Mouse (Mus musculus): ENCODE measurements at regions not wholly inside any gene's neighbourhood (a gene's known extent, or its start where the extent isn't known, plus 50 kb on each side); places are given as distances from the start of the nearest gene placed in this dataset.

- DNase-seq: peak; percentile 6
Observed at GRCm38 (mm10) chr6:50973231-50973654, 319.0 kb upstream of the Npvf start.

GRCm38 (mm10) chr6:50973815-50974214, 319.6 kb upstream of the Npvf start:
- no peak for DNase-seq

DNA sequence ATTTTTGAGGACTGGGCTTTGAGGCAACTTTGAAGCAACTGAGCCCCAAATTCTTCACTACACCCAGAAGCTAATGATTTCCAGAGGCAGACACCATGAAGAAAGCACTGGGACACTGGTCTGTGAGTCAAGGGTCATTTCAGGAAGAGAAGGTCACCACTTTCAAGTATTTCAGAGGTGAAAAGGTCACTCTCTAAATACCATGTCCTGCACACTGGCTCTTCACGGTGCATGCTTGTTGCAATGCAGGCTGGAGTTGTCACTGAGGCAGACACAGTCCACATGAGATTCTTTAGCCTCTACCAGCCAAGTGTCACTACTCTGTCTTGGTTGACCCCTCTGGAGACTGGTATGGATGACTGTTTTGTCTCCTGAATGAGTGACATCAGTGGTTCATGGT, 320.7 kb upstream of the Npvf start:
- no peak for DNase-seq

GRCm38 (mm10) chr6:50976973-50977372, 322.7 kb upstream of the Npvf start:
- DNase-seq: no peak

DNA sequence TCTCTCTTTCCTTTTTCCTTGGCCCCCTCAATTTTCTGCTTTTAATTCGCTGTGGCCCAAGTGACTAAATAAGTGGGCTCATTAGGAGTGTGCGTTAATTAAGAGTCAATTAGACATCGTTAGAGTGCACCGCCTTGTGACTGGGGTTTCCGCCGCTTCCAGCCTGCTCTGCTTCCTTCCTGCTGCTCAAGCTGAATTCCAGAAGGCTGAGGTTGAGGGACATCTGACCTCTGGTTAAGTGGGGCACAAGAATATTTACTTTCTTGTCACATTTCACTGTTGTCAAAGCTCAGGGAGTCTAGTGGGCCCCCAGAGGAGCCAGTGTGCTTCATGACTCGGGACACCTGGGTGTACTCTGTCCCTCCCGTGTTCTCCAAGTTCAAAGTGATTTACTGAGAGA, 323.1 kb upstream of the Npvf start:
- no peak for DNase-seq

- DNase-seq: no peak
Observed at GRCm38 (mm10) chr6:50978016-50978415, 323.8 kb upstream of the Npvf start.

- DNase-seq: peak; percentile 11
Observed at GRCm38 (mm10) chr6:50978571-50978970, 324.3 kb upstream of the Npvf start.

GRCm38 (mm10) chr6:50979764-50980163, 325.5 kb upstream of the Npvf start:
- DNase-seq: no peak

DNA sequence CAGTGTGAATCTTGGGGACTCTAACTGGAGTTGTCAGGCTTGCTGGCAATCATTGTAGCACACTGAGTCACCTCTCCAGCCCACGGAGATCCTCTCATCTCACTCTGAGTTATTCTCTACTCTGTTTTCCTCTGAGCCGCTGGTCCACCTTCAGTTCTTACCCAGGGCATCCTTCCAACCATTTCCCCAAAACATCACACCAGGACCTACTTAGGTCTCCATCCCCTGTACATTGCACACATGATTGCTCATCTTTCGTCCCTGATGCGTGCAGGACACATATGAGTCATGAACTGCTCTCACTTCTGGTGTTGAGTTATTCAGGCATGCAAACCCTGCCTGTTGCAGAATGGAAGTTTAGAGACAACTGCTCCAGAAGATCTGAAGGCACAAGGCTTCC, 326.1 kb upstream of the Npvf start:
- no peak for DNase-seq

DNA sequence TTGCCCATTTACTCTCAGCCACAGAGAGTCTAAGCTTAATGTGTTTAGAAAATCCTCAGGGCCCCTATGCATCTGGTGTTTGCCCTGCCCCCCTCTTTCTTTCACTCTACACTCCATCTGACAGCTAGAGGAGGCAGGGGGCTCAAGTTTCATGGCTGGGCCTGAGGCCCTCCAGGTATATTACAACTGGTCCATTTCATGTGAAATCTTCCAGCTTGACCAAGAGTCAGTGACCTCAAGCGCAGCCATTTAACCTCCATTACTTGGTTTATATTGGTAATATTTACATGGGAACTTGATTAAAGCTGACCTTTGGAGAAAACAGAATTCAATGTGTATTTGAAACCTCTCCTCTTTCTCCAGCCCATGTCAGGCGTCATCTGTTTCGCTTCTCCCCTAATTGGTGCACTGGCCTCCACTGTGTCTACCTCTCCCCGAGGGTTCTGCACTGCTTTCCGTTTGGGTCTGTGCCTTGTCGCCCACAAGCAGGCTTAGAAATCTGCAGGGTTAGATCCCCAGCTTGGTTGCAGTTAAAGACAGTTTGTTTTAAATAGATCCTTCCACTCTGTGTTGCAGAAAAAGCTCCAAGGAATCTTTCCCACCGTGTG, 327.6 kb upstream of the Npvf start:
- no peak for DNase-seq

DNA sequence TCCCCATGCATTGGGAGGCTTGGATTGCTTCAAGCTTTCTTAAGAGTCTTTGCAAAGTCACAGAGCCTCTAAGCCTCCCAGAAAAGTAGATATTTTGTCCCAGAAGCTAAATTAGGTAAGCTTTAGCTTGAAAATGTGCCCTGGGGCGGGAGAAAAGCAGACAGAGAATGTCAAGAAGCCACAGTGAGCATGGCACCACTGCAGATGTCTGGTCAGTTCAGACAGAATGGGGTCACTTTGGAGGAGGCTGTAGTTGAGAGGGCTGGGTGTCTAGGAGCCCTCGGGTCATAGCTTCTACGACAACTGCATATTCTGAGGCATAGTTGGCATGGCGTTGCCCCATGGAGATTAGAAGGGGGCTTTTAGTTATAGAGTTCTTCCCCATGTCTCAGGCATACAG, 328.6 kb upstream of the Npvf start:
- DNase-seq: no peak

DNA sequence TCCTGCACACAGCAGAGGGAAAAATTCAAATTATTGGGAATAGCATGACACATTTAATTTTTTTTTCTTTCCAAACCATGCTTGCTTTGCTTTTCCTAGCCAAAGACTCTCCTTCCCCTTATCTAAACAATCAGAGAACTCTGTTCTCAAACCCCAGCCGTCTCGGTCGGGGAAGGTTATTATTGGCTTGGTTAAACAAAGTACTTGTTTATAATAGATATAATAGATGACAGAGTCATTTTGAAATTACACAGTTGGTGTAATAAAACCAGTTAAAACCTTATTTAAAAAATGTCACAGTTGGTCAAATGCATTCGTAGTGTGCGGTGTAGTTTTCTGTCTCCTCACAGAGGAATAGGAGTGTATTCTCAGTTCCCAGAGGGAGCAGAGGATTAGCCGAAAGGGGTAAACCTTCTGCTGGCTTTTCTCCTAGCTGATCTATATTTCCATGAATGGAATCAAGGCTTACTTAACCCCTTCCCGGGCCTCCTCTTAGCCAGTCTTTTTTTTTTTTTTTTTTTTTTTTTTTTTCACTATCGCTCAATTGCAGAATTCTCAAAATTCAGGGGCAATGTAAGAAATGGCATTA, 329.4 kb upstream of the Npvf start:
- DNase-seq: no peak

GRCm38 (mm10) chr6:50984157-50984905, 330.1 kb upstream of the Npvf start:
- DNase-seq: no peak

- DNase-seq: no peak
Observed at GRCm38 (mm10) chr6:50986270-50986924, 332.2 kb upstream of the Npvf start.

DNA sequence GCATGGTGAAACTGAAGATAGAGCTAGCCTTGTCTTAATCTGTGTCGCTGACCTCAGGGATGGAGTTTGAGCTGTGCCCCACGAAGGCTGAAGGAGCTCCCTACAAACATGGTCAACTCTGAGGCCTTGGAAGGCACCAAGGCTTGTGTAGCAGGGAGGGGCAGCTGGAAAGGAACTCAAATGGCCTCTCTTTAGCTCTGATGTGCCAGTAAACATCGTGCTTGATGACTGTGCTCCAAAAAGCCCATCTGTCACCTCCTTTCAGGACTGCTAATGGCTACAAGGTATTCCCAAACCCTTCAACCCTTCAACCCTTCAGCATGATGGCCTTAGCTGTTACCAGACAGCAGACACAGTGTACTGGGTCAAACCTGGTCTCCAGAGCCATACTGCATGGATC, 334.3 kb upstream of the Npvf start:
- no peak for DNase-seq

DNA sequence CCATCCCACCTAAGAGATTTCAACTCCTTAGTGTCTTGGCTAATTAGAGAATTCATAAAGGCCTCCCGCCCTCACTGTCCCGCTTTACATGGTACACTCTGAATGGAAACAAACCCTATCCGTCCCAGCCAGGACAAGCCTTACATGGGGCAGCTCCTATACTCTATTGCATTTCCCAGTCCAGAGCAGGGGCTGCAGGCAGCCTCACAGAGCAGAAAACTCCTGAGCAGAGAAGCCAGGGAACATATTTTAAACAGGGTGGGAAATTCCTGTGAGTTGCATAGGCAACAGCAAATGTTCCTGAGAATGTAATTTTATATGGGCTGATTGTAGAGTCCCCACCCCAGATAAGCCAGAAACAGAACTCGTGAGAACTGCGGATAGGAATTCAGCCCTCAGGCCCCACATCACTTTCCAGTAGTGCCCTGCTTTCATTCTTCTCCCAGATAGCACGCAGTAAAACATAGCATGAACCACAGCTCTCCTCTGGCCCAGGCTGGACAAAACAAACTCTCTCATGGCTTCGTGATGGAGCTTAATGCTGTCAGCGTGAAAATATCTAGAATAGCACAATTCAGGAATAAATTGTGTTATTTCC, 337.4 kb upstream of the Npvf start:
- DNase-seq: no peak

- DNase-seq: no peak
Observed at GRCm38 (mm10) chr6:50993952-50994351, 339.7 kb upstream of the Npvf start.

- DNase-seq: no peak
Observed at GRCm38 (mm10) chr6:51002713-51003112, 348.5 kb upstream of the Npvf start.

DNA sequence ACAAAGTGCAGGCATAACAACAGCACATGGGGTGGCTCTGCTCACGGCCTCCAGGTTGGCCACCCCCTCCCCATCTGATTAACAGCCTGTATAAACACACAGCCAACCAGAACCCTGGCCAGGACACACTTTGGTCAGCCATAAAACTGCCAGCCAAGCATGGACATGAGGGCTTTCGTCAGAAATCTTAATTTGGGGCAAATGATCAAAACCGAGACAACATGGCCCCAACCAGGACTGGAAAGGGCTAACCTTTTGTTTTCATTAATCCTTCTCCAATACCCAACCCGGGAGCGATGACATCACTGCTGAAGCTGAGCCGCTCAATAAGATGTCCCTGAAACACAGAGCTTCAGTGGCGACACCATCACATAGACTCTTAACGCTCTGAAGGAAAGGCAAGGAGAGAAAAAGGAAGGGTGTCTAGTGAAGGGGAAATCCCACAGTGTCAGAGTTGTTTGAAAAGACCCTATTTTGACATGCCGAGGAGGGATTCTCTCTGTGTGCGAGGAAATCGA, 351.9 kb upstream of the Npvf start:
- no peak for DNase-seq

- no peak for DNase-seq
Observed at GRCm38 (mm10) chr6:51009526-51010340, 355.5 kb upstream of the Npvf start.

DNA sequence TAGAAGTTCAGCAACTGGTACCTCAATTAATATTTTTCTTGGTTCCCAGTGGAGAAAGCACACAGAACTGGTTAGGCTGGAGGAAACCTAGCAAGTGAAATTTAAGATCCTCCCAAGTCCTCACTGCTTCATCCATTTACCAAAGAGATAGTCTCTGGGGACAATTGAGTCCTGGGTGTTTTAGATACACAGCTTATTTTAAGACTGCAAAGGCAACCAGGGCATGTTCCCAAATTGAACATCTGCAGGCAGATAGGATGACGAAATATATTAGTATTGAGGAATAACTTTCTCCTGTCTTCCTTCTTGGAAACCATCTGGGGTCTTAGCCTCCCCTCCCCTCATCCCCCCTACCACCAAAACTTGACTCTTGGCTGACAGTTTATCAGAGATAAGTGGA, 356.3 kb upstream of the Npvf start:
- no peak for DNase-seq

Data from adrenal gland, adult 8-10 months (tissue).